In genomic region chr2:119270286-119270642, GRCm38 (mm10) we compare ENCODE assay signal across 8 mouse cellular contexts. TPM values are rescaled to one million over a fixed set of nuclear protein-coding genes. Genes with fewer than 3 reads are reported as not detected.
A peak's percentile ranks its signal among the peaks of the same experiment; 100 is the strongest.
DNase-seq lines count a peak whose midpoint lies in the region; ATAC-seq and TF ChIP-seq lines count a peak whose summit lies in the region.

No protein-coding gene starts in this region.

- H3K4me2 ChIP-seq in lung, embryonic 16.5 days (ENCODE audit: low read depth, low read length) = peak overlapping the region; percentile 100
- H3K4me2 ChIP-seq in forebrain, postnatal 0 days (ENCODE audit: low read depth) = peak overlapping the region; percentile 79
- peak overlapping the region; percentile 99 for H3K4me2 ChIP-seq in limb, embryonic 15.5 days
- peak overlapping the region; percentile 99 for H3K4me2 ChIP-seq in stomach, embryonic 14.5 days (replicated peaks; ENCODE audit: low read depth, low read length)

- no peaks in the 10 kb centered on the region for H3K36me3 ChIP-seq in lung, embryonic 16.5 days (ENCODE audit: control insufficient read depth, insufficient read depth, low read length)
- no peaks in the 10 kb centered on the region for H3K36me3 ChIP-seq in forebrain, postnatal 0 days (ENCODE audit: insufficient read depth)
- no peaks in the 10 kb centered on the region for H3K36me3 ChIP-seq in limb, embryonic 15.5 days
- no peaks in the 10 kb centered on the region for H3K36me3 ChIP-seq in stomach, embryonic 14.5 days (ENCODE audit: control insufficient read depth, insufficient read depth, low read length)

- no peak for TF ChIP-seq CTCF in forebrain, postnatal 0 days (IDR thresholded peaks at IDR 0.05; ENCODE audit: low read depth)

- H3K27me3 ChIP-seq in lung, embryonic 16.5 days (ENCODE audit: control insufficient read depth, insufficient read depth, low read depth, low read length) = peaks cover 6% of the 10 kb centered on the region
- no peaks in the 10 kb centered on the region for H3K27me3 ChIP-seq in forebrain, postnatal 0 days (ENCODE audit: insufficient read depth, low read length)
- H3K27me3 ChIP-seq in limb, embryonic 15.5 days = peaks cover 12% of the 10 kb centered on the region; the same call in 1 of the 2 replicates
- H3K27me3 ChIP-seq in stomach, embryonic 14.5 days (ENCODE audit: control insufficient read depth, insufficient read depth, low read length) = no peaks in the 10 kb centered on the region

- peak overlapping the region; percentile 64 for H3K4me3 ChIP-seq in lung, embryonic 16.5 days (ENCODE audit: low read length)
- peak overlapping the region; percentile 75 for H3K4me3 ChIP-seq in forebrain, postnatal 0 days (ENCODE audit: low read depth, low read length)
- peak overlapping the region; percentile 59 for H3K4me3 ChIP-seq in limb, embryonic 15.5 days
- peak overlapping the region; percentile 57 for H3K4me3 ChIP-seq in stomach, embryonic 14.5 days (ENCODE audit: low read depth, low read length)

- H3K9ac ChIP-seq in lung, embryonic 16.5 days (ENCODE audit: low read length) = no peak overlapping the region; the same call in 1 of the 2 replicates
- H3K9ac ChIP-seq in forebrain, postnatal 0 days = peak overlapping the region; percentile 91
- H3K9ac ChIP-seq in limb, embryonic 15.5 days = no peak overlapping the region
- H3K9ac ChIP-seq in stomach, embryonic 14.5 days (replicated peaks; ENCODE audit: low read depth, low read length) = 0 out of 2 replicates have a peak overlapping the region, but pooled peaks have one; percentile 28

- no peak for DNase-seq in lung, postnatal 4 days
- no peak for DNase-seq in forebrain, postnatal 0 days
- DNase-seq in left cerebral cortex, adult 8-10 months (ENCODE audit: low spot score in 2 of 2) = no peak
- no peak for DNase-seq in testis, postnatal 10 days (ENCODE audit: low spot score)
- DNase-seq in urinary bladder, adult 18-20 months (ENCODE audit: low spot score in 2 of 2) = no peak

- peaks cover 3% of the 10 kb centered on the region; the same call in 1 of the 2 replicates for H3K4me1 ChIP-seq in lung, embryonic 16.5 days (replicated peaks; ENCODE audit: control insufficient read depth, insufficient read depth, low read length)
- peaks cover 17% of the 10 kb centered on the region; the same call in 1 of the 2 replicates for H3K4me1 ChIP-seq in forebrain, postnatal 0 days (ENCODE audit: insufficient read depth)
- peaks cover 5% of the 10 kb centered on the region for H3K4me1 ChIP-seq in limb, embryonic 15.5 days
- H3K4me1 ChIP-seq in stomach, embryonic 14.5 days (ENCODE audit: control insufficient read depth, insufficient read depth, low read length) = no peaks in the 10 kb centered on the region

- no peaks in the 10 kb centered on the region for H3K9me3 ChIP-seq in lung, embryonic 16.5 days (ENCODE audit: control insufficient read depth, low read length)
- no peaks in the 10 kb centered on the region for H3K9me3 ChIP-seq in forebrain, postnatal 0 days (ENCODE audit: low read length)
- no peaks in the 10 kb centered on the region for H3K9me3 ChIP-seq in limb, embryonic 15.5 days
- H3K9me3 ChIP-seq in stomach, embryonic 14.5 days (ENCODE audit: control insufficient read depth, low read depth, low read length) = no peaks in the 10 kb centered on the region

- WGBS in lung, embryonic 16.5 days = 56% methylated on average over 9 of the region's 9 CpGs
- WGBS in forebrain, postnatal 0 days = 49% methylated on average over 9 of the region's 9 CpGs
- WGBS in limb, embryonic 15.5 days = 54% methylated on average over 9 of the region's 9 CpGs
- 52% methylated on average over 9 of the region's 9 CpGs for WGBS in stomach, embryonic 14.5 days

- no peak overlapping the region for H3K27ac ChIP-seq in lung, embryonic 16.5 days (ENCODE audit: low read length)
- peak overlapping the region; percentile 77; the same call in 1 of the 2 replicates for H3K27ac ChIP-seq in forebrain, postnatal 0 days (ENCODE audit: low read depth, low read length)
- no peak overlapping the region for H3K27ac ChIP-seq in limb, embryonic 15.5 days
- H3K27ac ChIP-seq in stomach, embryonic 14.5 days (ENCODE audit: low read length) = no peak overlapping the region

- ATAC-seq in lung, embryonic 16.5 days (ENCODE audit: low read depth) = no peak
- ATAC-seq in forebrain, postnatal 0 days = no peak
- ATAC-seq in limb, embryonic 15.5 days (ENCODE audit: insufficient number of reproducible peaks, low FRiP score, low TSS enrichment, low read depth) = no peak
- ATAC-seq in stomach, embryonic 14.5 days (ENCODE audit: insufficient number of reproducible peaks, insufficient read depth, low FRiP score, low read depth) = no peak

RNA-seq across cellular contexts. Expression of gene Rhov, which starts 0.8 kb away (rescaled TPM):
- 1.3 and 2.2 TPM in 2 replicates for polyA plus RNA-seq in lung, embryonic 16.5 days (2015; fragmentation: Nextera tagmentation; extraction: Ambion mirVana)
- 20.5 and 27.8 TPM in 2 replicates for total RNA-seq in forebrain, postnatal 0 days (2014; rRNA removed)
- 22.9 and 29.3 TPM in 2 replicates for polyA plus RNA-seq in forebrain, postnatal 0 days (2015; fragmentation: Nextera tagmentation; extraction: Ambion mirVana)
- polyA plus RNA-seq in limb, embryonic 15.5 days (2015; fragmentation: Nextera tagmentation; extraction: Ambion mirVana) = 36.8 and 38.6 TPM in 2 replicates
- polyA plus RNA-seq in stomach, embryonic 14.5 days (2014; fragmentation: Nextera tagmentation; extraction: Ambion mirVana) = 6.0 and 8.6 TPM in 2 replicates
- 10 to 100 TPM; 11.1 to 12.5 (median 11.7) TPM for total RNA-seq in left cerebral cortex, adult 8-10 months (2022)

RNA-seq across cellular contexts. Expression of gene Vps18, which starts 18.3 kb away (rescaled TPM):
- 18.8 and 19.5 TPM in 2 replicates for polyA plus RNA-seq in lung, embryonic 16.5 days (2015; fragmentation: Nextera tagmentation; extraction: Ambion mirVana)
- 22.5 and 26.7 TPM in 2 replicates for total RNA-seq in forebrain, postnatal 0 days (2014; rRNA removed)
- 17.5 and 22.3 TPM in 2 replicates for polyA plus RNA-seq in forebrain, postnatal 0 days (2015; fragmentation: Nextera tagmentation; extraction: Ambion mirVana)
- 17.6 and 19.5 TPM in 2 replicates for polyA plus RNA-seq in limb, embryonic 15.5 days (2015; fragmentation: Nextera tagmentation; extraction: Ambion mirVana)
- 10.9 and 12.8 TPM in 2 replicates for polyA plus RNA-seq in stomach, embryonic 14.5 days (2014; fragmentation: Nextera tagmentation; extraction: Ambion mirVana)
- total RNA-seq in left cerebral cortex, adult 8-10 months (2022) = 10 to 100 TPM; 46.8 to 52.2 (median 49.4) TPM

RNA-seq across cellular contexts. Expression of gene Spint1, which starts 33.1 kb away (rescaled TPM):
- polyA plus RNA-seq in lung, embryonic 16.5 days (2015; fragmentation: Nextera tagmentation; extraction: Ambion mirVana) = 34.2 and 36.2 TPM in 2 replicates
- total RNA-seq in forebrain, postnatal 0 days (2014; rRNA removed) = 1.6 and 1.8 TPM in 2 replicates
- polyA plus RNA-seq in forebrain, postnatal 0 days (2015; fragmentation: Nextera tagmentation; extraction: Ambion mirVana) = 0.52 and 1.1 TPM in 2 replicates
- polyA plus RNA-seq in limb, embryonic 15.5 days (2015; fragmentation: Nextera tagmentation; extraction: Ambion mirVana) = 27.6 and 30.9 TPM in 2 replicates
- 51.9 and 55.9 TPM in 2 replicates for polyA plus RNA-seq in stomach, embryonic 14.5 days (2014; fragmentation: Nextera tagmentation; extraction: Ambion mirVana)
- 1 to 10 TPM; 2.0 to 3.7 (median 3.2) TPM for total RNA-seq in left cerebral cortex, adult 8-10 months (2022)

RNA-seq across cellular contexts. Expression of gene Ppp1r14d, which starts 40.6 kb away (rescaled TPM):
- 0.47 and 0.73 TPM in 2 replicates for polyA plus RNA-seq in lung, embryonic 16.5 days (2015; fragmentation: Nextera tagmentation; extraction: Ambion mirVana)
- not detected in 2 replicates for total RNA-seq in forebrain, postnatal 0 days (2014; rRNA removed)
- polyA plus RNA-seq in forebrain, postnatal 0 days (2015; fragmentation: Nextera tagmentation; extraction: Ambion mirVana) = not detected in 2 replicates
- polyA plus RNA-seq in limb, embryonic 15.5 days (2015; fragmentation: Nextera tagmentation; extraction: Ambion mirVana) = 0.24 TPM in 1 of 2 replicates, not detected in the other
- polyA plus RNA-seq in stomach, embryonic 14.5 days (2014; fragmentation: Nextera tagmentation; extraction: Ambion mirVana) = 0.67 and 1.00 TPM in 2 replicates
- not detected for total RNA-seq in left cerebral cortex, adult 8-10 months (2022)

RNA-seq across cellular contexts. Expression of gene Dll4, which starts 55.3 kb away (rescaled TPM):
- 14.6 and 17.8 TPM in 2 replicates for polyA plus RNA-seq in lung, embryonic 16.5 days (2015; fragmentation: Nextera tagmentation; extraction: Ambion mirVana)
- total RNA-seq in forebrain, postnatal 0 days (2014; rRNA removed) = 2.8 and 3.7 TPM in 2 replicates
- 2.3 and 2.4 TPM in 2 replicates for polyA plus RNA-seq in forebrain, postnatal 0 days (2015; fragmentation: Nextera tagmentation; extraction: Ambion mirVana)
- polyA plus RNA-seq in limb, embryonic 15.5 days (2015; fragmentation: Nextera tagmentation; extraction: Ambion mirVana) = 6.7 and 7.3 TPM in 2 replicates
- 5.6 and 6.9 TPM in 2 replicates for polyA plus RNA-seq in stomach, embryonic 14.5 days (2014; fragmentation: Nextera tagmentation; extraction: Ambion mirVana)
- total RNA-seq in left cerebral cortex, adult 8-10 months (2022) = 1 to 10 TPM; 2.0 to 3.9 (median 3.0) TPM

Comparison
In these comparisons a context has a peak if more than half of its experiments do, and no peak if none do; other contexts are left out.
1. H3K9ac ChIP-seq: peak in forebrain, postnatal 0 days (single experiment) and stomach, embryonic 14.5 days (single experiment); none in lung, embryonic 16.5 days (single experiment) and limb, embryonic 15.5 days (single experiment).
2. RNA of gene Spint1, which starts 33.1 kb away (polyA plus RNA-seq): 51.9 to 55.9 TPM in stomach, embryonic 14.5 days, 34.2 to 36.2 TPM in lung, embryonic 16.5 days and 27.6 to 30.9 TPM in limb, embryonic 15.5 days; 0.52 to 1.1 TPM in forebrain, postnatal 0 days; every median in the first group is over 10 times any median in the second.
3. Peak in every context shown above with its lines, with median percentiles within 50 percentile points of each other: H3K4me2 ChIP-seq and H3K4me3 ChIP-seq.